In the genomic region with DNA sequence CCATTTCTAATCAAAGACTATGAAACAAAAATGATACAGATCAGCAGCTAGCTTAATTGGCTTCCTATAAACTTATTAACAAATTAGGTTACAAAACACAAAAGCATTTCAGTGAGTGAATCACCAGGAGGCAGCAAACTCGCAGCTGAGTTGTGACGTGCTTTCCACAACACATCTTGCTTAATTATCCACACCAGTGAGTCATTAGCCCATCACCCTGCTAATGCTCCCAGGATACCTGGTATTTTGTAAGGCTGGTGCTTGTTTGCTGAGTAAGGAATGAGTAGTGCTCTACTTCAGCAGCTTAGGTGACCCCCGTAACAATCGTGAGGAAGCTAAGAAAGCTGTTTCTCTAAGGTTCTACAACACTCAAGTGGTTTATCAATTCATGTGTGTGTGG, we compare ENCODE assay signal across 20 mouse cellular contexts. TPM values are rescaled to one million over a fixed set of nuclear protein-coding genes. Genes with fewer than 3 reads are reported as not detected.
A peak's percentile ranks its signal among the peaks of the same experiment; 100 is the strongest.
DNase-seq lines count a peak whose midpoint lies in the region; ATAC-seq and TF ChIP-seq lines count a peak whose summit lies in the region.
"Had no signal": no experiment of that assay in that cellular context is flagged by ENCODE, and none has a peak within 500 bp of the region (broad histone marks: within the 10 kb centered on the region; RNA-seq: fewer than 3 reads in every experiment).

No protein-coding gene starts in this region.

- no peak overlapping the region for H3K9ac ChIP-seq in kidney, postnatal 0 days (ENCODE audit: low read depth, low read length)
- H3K9ac ChIP-seq in kidney, embryonic 15.5 days, result no peak overlapping the region
- no peak overlapping the region for H3K9ac ChIP-seq in forebrain, embryonic 11.5 days (ENCODE audit: low read length)
- H3K9ac ChIP-seq in forebrain, embryonic 12.5 days, result no peak overlapping the region
- H3K9ac ChIP-seq: heart, embryonic 13.5 days; hindbrain, embryonic 15.5 days; midbrain, embryonic 15.5 days had no signal

- no peak overlapping the region for H3K4me3 ChIP-seq in kidney, postnatal 0 days (replicated peaks; ENCODE audit: low read depth, low read length)
- H3K4me3 ChIP-seq in kidney, embryonic 15.5 days (replicated peaks), result no peak overlapping the region
- H3K4me3 ChIP-seq in forebrain, embryonic 11.5 days (ENCODE audit: low read depth, low read length), result no peak overlapping the region
- H3K4me3 ChIP-seq in forebrain, embryonic 12.5 days (replicated peaks), result no peak overlapping the region
- H3K4me3 ChIP-seq: heart, embryonic 13.5 days; hindbrain, embryonic 15.5 days; megakaryocyte, embryonic 14.5 days; midbrain, embryonic 15.5 days had no signal

- no peak overlapping the region for H3K4me2 ChIP-seq in kidney, postnatal 0 days (ENCODE audit: low read length)
- no peak overlapping the region for H3K4me2 ChIP-seq in kidney, embryonic 15.5 days
- H3K4me2 ChIP-seq in forebrain, embryonic 11.5 days (ENCODE audit: low read depth, low read length, severe bottlenecking), result no peak overlapping the region
- H3K4me2 ChIP-seq in forebrain, embryonic 12.5 days, result no peak overlapping the region
- H3K4me2 ChIP-seq: heart, embryonic 13.5 days; hindbrain, embryonic 15.5 days; midbrain, embryonic 15.5 days had no signal

- H3K4me1 ChIP-seq in kidney, postnatal 0 days (replicated peaks; ENCODE audit: insufficient read depth, low read length), result no peaks in the 10 kb centered on the region
- no peaks in the 10 kb centered on the region for H3K4me1 ChIP-seq in kidney, embryonic 15.5 days
- H3K4me1 ChIP-seq in forebrain, embryonic 11.5 days (replicated peaks; ENCODE audit: control insufficient read depth, insufficient read depth, low read length), result no peaks in the 10 kb centered on the region
- H3K4me1 ChIP-seq in forebrain, embryonic 12.5 days, result peaks cover 8% of the 10 kb centered on the region

- no peaks in the 10 kb centered on the region for H3K27me3 ChIP-seq in kidney, postnatal 0 days (ENCODE audit: insufficient read depth, low read length)
- H3K27me3 ChIP-seq in kidney, embryonic 15.5 days, result no peaks in the 10 kb centered on the region
- no peaks in the 10 kb centered on the region for H3K27me3 ChIP-seq in forebrain, embryonic 11.5 days (ENCODE audit: control insufficient read depth, insufficient read depth, low read length)
- no peaks in the 10 kb centered on the region for H3K27me3 ChIP-seq in forebrain, embryonic 12.5 days
- H3K27me3 ChIP-seq: heart, embryonic 13.5 days; hindbrain, embryonic 15.5 days; midbrain, embryonic 15.5 days had no signal

- H3K9me3 ChIP-seq in kidney, postnatal 0 days (replicated peaks; ENCODE audit: low read length), result no peaks in the 10 kb centered on the region
- no peaks in the 10 kb centered on the region for H3K9me3 ChIP-seq in kidney, embryonic 15.5 days (replicated peaks)
- H3K9me3 ChIP-seq in forebrain, embryonic 11.5 days (ENCODE audit: control insufficient read depth, low read length), result no peaks in the 10 kb centered on the region
- 0 out of 2 replicates have a peak, but pooled peaks cover 2% of the 10 kb centered on the region for H3K9me3 ChIP-seq in forebrain, embryonic 12.5 days
- H3K9me3 ChIP-seq: heart, embryonic 13.5 days; hindbrain, embryonic 15.5 days; midbrain, embryonic 15.5 days had no signal

- WGBS in kidney, postnatal 0 days, result 71% methylated on average over 4 of the region's 4 CpGs
- WGBS in kidney, embryonic 15.5 days, result 82% methylated on average over 4 of the region's 4 CpGs
- 75% methylated on average over 4 of the region's 4 CpGs for WGBS in forebrain, embryonic 11.5 days
- 63% methylated on average over 4 of the region's 4 CpGs for WGBS in forebrain, embryonic 12.5 days

- H3K36me3 ChIP-seq in kidney, postnatal 0 days (ENCODE audit: insufficient read depth, low read length), result 0 out of 2 replicates have a peak, but pooled peaks cover 9% of the 10 kb centered on the region
- peaks cover 33% of the 10 kb centered on the region for H3K36me3 ChIP-seq in kidney, embryonic 15.5 days
- H3K36me3 ChIP-seq in forebrain, embryonic 11.5 days (ENCODE audit: control insufficient read depth, insufficient read depth, low read length), result peaks cover 3% of the 10 kb centered on the region; the same call in 1 of the 2 replicates
- H3K36me3 ChIP-seq in forebrain, embryonic 12.5 days (replicated peaks), result peaks cover 21% of the 10 kb centered on the region

- no peak for DNase-seq in kidney, postnatal 0 days (ENCODE audit: low spot score)
- peak; percentile 28 to 31 for DNase-seq in right cerebral cortex, adult 2 months (ENCODE audit: low spot score in 2 of 2)
- no peak for DNase-seq in right cerebral cortex, postnatal 36 days (ENCODE audit: low spot score in 2 of 2)
- peak; percentile 48 for DNase-seq in adipocyte (ENCODE audit: low spot score)
- DNase-seq in forebrain, embryonic 11.5 days (ENCODE audit: low spot score), result no peak
- DNase-seq: cerebellum, adult 8-10 months; heart, postnatal 36 days; layer of hippocampus, postnatal 36 days; liver; lung, postnatal 14 days; thymus, postnatal 36 days had no signal

- TF ChIP-seq CTCF in kidney, postnatal 0 days (IDR thresholded peaks at IDR 0.05; ENCODE audit: low read depth), result peak; percentile 22; the same call in 1 of the 2 replicates

- H3K27ac ChIP-seq in kidney, postnatal 0 days, result no peak overlapping the region
- H3K27ac ChIP-seq in kidney, embryonic 15.5 days, result no peak overlapping the region
- H3K27ac ChIP-seq in forebrain, embryonic 11.5 days (ENCODE audit: low read depth, low read length), result no peak overlapping the region
- H3K27ac ChIP-seq in forebrain, embryonic 12.5 days, result no peak overlapping the region
- H3K27ac ChIP-seq: heart, embryonic 13.5 days; hindbrain, embryonic 15.5 days; midbrain, embryonic 15.5 days had no signal

- no peak for ATAC-seq in kidney, postnatal 0 days (replicated peaks; ENCODE audit: low FRiP score, low read depth)
- no peak for ATAC-seq in kidney, embryonic 15.5 days (replicated peaks; ENCODE audit: low FRiP score)
- ATAC-seq in forebrain, embryonic 11.5 days (replicated peaks; ENCODE audit: low FRiP score), result no peak
- no peak for ATAC-seq in forebrain, embryonic 12.5 days (ENCODE audit: low FRiP score)
- ATAC-seq: forebrain, embryonic 16.5 days; intestine, embryonic 16.5 days; midbrain, embryonic 15.5 days had no signal

RNA-seq across cellular contexts. Expression of a gene that starts 19.1 kb away (rescaled TPM):
- polyA plus RNA-seq in kidney, postnatal 0 days (2015; fragmentation: Nextera tagmentation; extraction: Ambion mirVana), result 57.8 and 65.2 TPM in 2 replicates
- polyA plus RNA-seq in kidney, embryonic 15.5 days (2015; fragmentation: Nextera tagmentation; extraction: Ambion mirVana), result 68.8 and 77.6 TPM in 2 replicates
- polyA plus RNA-seq in forebrain, embryonic 11.5 days (2014; fragmentation: Nextera tagmentation; extraction: Ambion mirVana), result 86.3 and 99.7 TPM in 2 replicates
- 92.3 and 93.0 TPM in 2 replicates for polyA plus RNA-seq in forebrain, embryonic 12.5 days (2016; fragmentation: Nextera tagmentation; extraction: Ambion mirVana)

RNA-seq across cellular contexts. Expression of a gene that starts 33.4 kb away (rescaled TPM):
- polyA plus RNA-seq in kidney, postnatal 0 days (2015; fragmentation: Nextera tagmentation; extraction: Ambion mirVana), result 509 and 531 TPM in 2 replicates
- 512 and 532 TPM in 2 replicates for polyA plus RNA-seq in kidney, embryonic 15.5 days (2015; fragmentation: Nextera tagmentation; extraction: Ambion mirVana)
- polyA plus RNA-seq in forebrain, embryonic 11.5 days (2014; fragmentation: Nextera tagmentation; extraction: Ambion mirVana), result 621 and 646 TPM in 2 replicates
- 519 and 542 TPM in 2 replicates for polyA plus RNA-seq in forebrain, embryonic 12.5 days (2016; fragmentation: Nextera tagmentation; extraction: Ambion mirVana)

RNA-seq across cellular contexts. Expression of a gene that starts 56.8 kb away (rescaled TPM):
- 0.25 and 0.32 TPM in 2 replicates for polyA plus RNA-seq in kidney, postnatal 0 days (2015; fragmentation: Nextera tagmentation; extraction: Ambion mirVana)
- polyA plus RNA-seq in kidney, embryonic 15.5 days (2015; fragmentation: Nextera tagmentation; extraction: Ambion mirVana), result 0.42 TPM in 1 of 2 replicates, not detected in the other
- polyA plus RNA-seq in forebrain, embryonic 11.5 days (2014; fragmentation: Nextera tagmentation; extraction: Ambion mirVana), result 0.55 TPM in 1 of 2 replicates, not detected in the other
- polyA plus RNA-seq in forebrain, embryonic 12.5 days (2016; fragmentation: Nextera tagmentation; extraction: Ambion mirVana), result 0.31 TPM in 1 of 2 replicates, not detected in the other
- polyA plus RNA-seq: forebrain, embryonic 16.5 days; heart, embryonic 13.5 days; hindbrain, embryonic 15.5 days; liver, embryonic 16.5 days; midbrain, embryonic 15.5 days had no signal

Comparison
In these comparisons a context has a peak if more than half of its experiments do, and no peak if none do; other contexts are left out.
1. DNase-seq: peak in right cerebral cortex, adult 2 months (2 of 2) and adipocyte (single experiment); none in kidney, postnatal 0 days (single experiment), right cerebral cortex, postnatal 36 days (0 of 2) and forebrain, embryonic 11.5 days (single experiment).